Mouse (Mus musculus): ENCODE measurements around the gene Nudt7.

DNA sequence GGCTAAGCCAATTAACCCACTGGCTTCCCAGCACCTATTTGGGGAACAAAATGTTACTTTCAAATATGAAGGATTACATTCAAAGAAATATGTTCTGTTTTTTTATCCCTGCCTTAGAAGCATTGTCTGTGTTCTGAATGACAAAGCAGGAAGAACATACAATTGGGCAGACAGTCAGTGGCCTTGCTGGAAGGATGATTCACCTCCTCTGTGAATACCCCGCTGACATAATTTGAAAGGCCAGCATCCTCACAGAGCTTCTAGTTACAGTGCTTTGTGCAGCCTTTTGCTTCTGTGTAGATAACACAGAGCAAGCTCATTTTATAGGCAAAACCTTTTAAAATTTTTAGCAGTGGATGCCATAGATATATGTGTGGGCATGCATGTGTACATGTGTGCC lies 11.6 kb upstream of the Nudt7 start:
- no peak for TF ChIP-seq CTCF (IDR thresholded peaks at IDR 0.05; ENCODE audit: insufficient read depth, low read length)
- TF ChIP-seq POLR2A (IDR thresholded peaks at IDR 0.05; ENCODE audit: borderline replicate concordance, extremely low read depth, low read depth, low read length) = no peak
